Mouse (Mus musculus): ENCODE results near the gene Hrh3. TPM values are rescaled to one million over a fixed set of nuclear protein-coding genes. Genes with fewer than 3 reads are reported as not detected.

Gene Hrh3
- total RNA-seq (2014; rRNA removed) (5.9 and 11.4 TPM in 2 replicates), polyA plus RNA-seq (2015; fragmentation: Nextera tagmentation; extraction: Ambion mirVana) (3.4 and 3.6 TPM in 2 replicates)

DNA sequence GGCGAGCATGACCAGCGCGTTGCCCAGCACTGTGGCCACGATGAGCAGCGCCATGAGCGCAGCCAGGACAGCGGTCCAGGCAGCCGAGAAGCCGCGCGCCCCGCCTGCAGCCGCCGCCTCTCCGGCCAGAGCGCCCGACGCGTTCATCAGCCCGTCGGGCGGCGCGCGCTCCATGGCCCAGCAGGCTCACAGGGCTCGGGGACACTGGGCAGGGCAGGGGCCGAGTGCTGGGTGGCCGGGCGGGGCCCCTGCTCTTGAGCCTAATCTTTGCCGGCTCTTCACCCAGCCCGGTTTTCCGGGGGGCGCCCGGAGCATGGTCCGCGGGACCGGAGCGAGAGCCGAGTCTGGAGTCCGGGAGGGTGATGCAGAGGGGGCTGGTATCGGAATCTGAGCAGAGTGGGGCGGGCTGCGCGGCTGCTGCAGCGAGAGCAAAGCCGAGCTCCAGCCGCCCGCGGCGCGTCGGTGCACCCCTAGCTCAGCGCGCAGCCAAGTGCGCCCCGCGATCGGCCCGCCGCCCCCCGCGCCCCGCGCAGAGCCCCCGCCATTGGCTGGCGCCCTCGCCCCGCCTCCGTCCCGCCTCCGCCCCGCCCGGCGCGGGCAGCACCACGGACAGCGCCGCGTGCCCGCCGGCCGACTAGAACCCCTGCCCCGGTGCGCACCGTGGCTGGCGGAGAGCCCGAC lies at the start of gene Hrh3:
TSS of gene Hrh3 (minus strand) at position 511 of the 681 bp plus-strand sequence.
- peak within 1 kb of the TSS; percentile 48 for H3K9ac ChIP-seq (replicated peaks; ENCODE audit: low read length)
- H3K4me1 ChIP-seq (ENCODE audit: insufficient read depth, low read length): peaks cover 7% of the 10 kb centered on the region; the same call in 1 of the 2 replicates
- no peaks in the 10 kb centered on the region for H3K36me3 ChIP-seq (ENCODE audit: insufficient read depth, low read length)
- H3K4me3 ChIP-seq (ENCODE audit: low read length): peak within 1 kb of the TSS; percentile 57
- ATAC-seq (peak; percentile 66), DNase-seq (ENCODE audit: low spot score) (peak; percentile 70)
- H3K27me3 ChIP-seq (ENCODE audit: insufficient read depth, low read length): peaks cover 6% of the 10 kb centered on the region; the same call in 1 of the 2 replicates
- H3K9me3 ChIP-seq (ENCODE audit: low read length): no peaks in the 10 kb centered on the region
- H3K27ac ChIP-seq: no peak within 1 kb of the TSS
- no peak for TF ChIP-seq CTCF (IDR thresholded peaks at IDR 0.05; ENCODE audit: low read depth)
- 1% methylated on average over 75 of the region's 87 CpGs for WGBS
- H3K4me2 ChIP-seq (ENCODE audit: low read depth, low read length): peak within 1 kb of the TSS; percentile 94

DNA sequence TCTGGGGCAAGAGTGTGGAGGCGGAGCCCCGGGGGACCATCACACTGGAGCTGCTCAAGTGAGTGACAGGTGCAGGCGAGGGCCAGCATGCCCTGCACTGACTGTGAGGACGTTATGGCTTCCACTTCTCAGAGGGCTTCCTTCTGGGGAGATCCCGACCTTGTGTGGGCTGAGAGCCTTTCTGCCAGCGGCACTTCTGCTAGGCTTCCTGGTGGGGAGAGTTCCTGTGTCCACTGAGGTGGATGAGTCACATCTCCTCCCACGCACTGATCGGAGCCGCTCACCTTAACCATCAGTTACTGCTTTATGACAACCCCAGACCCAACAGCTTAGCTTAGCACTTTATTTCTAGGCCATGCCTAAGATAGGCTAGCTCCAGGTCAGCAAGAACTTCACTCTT lies 44.3 kb upstream of the Hrh3 start:
- Histone ChIP-seq H3K27me3 (ENCODE audit: insufficient read depth, low read length) (no peaks in the 10 kb centered on the region), H3K9ac (replicated peaks; ENCODE audit: low read length) (no peak overlapping the region), H3K4me3 (ENCODE audit: low read length) (no peak overlapping the region), H3K4me1 (ENCODE audit: insufficient read depth, low read length) (no peaks in the 10 kb centered on the region), H3K27ac (no peak overlapping the region), H3K9me3 (ENCODE audit: low read length) (no peaks in the 10 kb centered on the region), H3K4me2 (ENCODE audit: low read depth, low read length) (no peak overlapping the region), H3K36me3 (ENCODE audit: insufficient read depth, low read length) (peaks cover 50% of the 10 kb centered on the region)
- WGBS: 84% methylated on average over 9 of the region's 9 CpGs
- no peak for DNase-seq (ENCODE audit: low spot score)
- TF ChIP-seq CTCF (IDR thresholded peaks at IDR 0.05; ENCODE audit: low read depth): no peak
- ATAC-seq: no peak

DNA sequence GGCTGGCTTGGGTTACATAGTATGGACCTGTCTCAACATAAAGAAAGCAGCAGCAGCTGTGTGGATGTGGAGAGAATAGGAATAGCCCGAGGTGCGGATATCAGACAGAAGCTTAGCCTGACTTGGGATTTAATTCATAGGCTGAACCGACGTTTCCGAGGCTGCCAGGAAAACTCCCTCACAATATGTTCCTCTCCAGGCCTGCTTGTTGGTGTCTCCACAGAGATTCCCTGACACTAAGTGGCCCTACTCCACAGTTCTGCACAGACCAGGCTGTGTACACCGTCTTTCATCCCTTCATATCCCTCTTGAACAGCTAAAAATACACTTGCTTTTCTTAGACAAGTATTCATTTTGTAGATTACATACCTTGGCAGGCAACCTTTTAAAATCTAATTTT lies 43.1 kb upstream of the Hrh3 start:
- no peaks in the 10 kb centered on the region for H3K4me1 ChIP-seq (ENCODE audit: insufficient read depth, low read length)
- no peak overlapping the region for H3K27ac ChIP-seq
- no peak overlapping the region for H3K9ac ChIP-seq (replicated peaks; ENCODE audit: low read length)
- H3K36me3 ChIP-seq (ENCODE audit: insufficient read depth, low read length): peaks cover 48% of the 10 kb centered on the region
- no peaks in the 10 kb centered on the region for H3K9me3 ChIP-seq (ENCODE audit: low read length)
- no peak overlapping the region for H3K4me2 ChIP-seq (ENCODE audit: low read depth, low read length)
- ATAC-seq (no peak), DNase-seq (ENCODE audit: low spot score) (no peak)
- no peaks in the 10 kb centered on the region for H3K27me3 ChIP-seq (ENCODE audit: insufficient read depth, low read length)
- WGBS: 70% methylated on average over 6 of the region's 6 CpGs
- H3K4me3 ChIP-seq (ENCODE audit: low read length): no peak overlapping the region
- no peak for TF ChIP-seq CTCF (IDR thresholded peaks at IDR 0.05; ENCODE audit: low read depth)

DNA sequence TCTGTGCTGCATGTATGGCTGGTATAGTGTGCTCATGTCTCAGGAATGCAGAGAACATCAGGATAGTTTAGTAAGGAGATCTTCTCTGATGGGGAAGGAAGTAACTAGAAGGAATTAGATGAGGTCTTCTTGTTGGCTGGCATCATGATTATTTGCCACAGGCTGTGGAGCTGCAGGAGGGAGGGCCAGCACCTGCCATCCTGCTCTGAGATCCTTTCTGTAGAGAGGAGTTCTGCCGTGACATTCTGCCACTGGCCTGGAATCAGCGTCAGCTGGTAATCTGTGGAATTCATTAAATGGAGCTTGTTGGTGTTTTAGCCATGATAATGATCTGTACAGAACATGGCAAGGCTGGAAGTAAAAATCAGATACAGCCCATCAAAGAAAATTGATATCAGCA lies 41.8 kb upstream of the Hrh3 start:
- ATAC-seq: no peak
- Histone ChIP-seq H3K9ac (replicated peaks; ENCODE audit: low read length) (no peak overlapping the region), H3K27me3 (ENCODE audit: insufficient read depth, low read length) (no peaks in the 10 kb centered on the region), H3K36me3 (ENCODE audit: insufficient read depth, low read length) (peaks cover 53% of the 10 kb centered on the region), H3K9me3 (ENCODE audit: low read length) (no peaks in the 10 kb centered on the region), H3K4me1 (ENCODE audit: insufficient read depth, low read length) (no peaks in the 10 kb centered on the region), H3K4me3 (ENCODE audit: low read length) (no peak overlapping the region), H3K27ac (no peak overlapping the region), H3K4me2 (ENCODE audit: low read depth, low read length) (no peak overlapping the region)
- no peak for TF ChIP-seq CTCF (IDR thresholded peaks at IDR 0.05; ENCODE audit: low read depth)
- no peak for DNase-seq (ENCODE audit: low spot score)
- 75% methylated on average over 2 of the region's 2 CpGs for WGBS

DNA sequence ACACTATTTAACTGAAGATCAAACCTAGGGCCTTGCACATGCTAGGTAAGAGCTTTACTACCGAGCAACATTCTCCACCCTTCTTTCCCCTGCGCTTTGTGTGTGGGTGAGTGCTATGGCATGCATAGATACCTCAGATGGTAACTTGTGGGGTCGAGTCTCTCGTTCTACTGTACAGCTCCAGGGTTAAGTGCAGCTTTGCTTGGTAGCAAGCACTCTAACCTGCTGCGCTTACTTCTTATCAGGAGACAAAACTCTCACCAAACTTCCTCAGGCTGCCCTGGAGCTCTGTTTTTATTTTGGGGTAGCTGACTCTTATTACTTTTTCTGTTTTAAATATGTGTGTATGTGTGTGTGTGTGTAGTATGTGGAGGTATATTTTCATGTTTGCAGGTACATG lies 31.1 kb upstream of the Hrh3 start:
- no peak overlapping the region for H3K27ac ChIP-seq
- WGBS: 85% methylated on average over 5 of the region's 5 CpGs
- DNase-seq (ENCODE audit: low spot score): no peak
- H3K36me3 ChIP-seq (ENCODE audit: insufficient read depth, low read length): peaks cover 5% of the 10 kb centered on the region; the same call in 1 of the 2 replicates
- no peak for ATAC-seq
- no peaks in the 10 kb centered on the region for H3K4me1 ChIP-seq (ENCODE audit: insufficient read depth, low read length)
- H3K9me3 ChIP-seq (ENCODE audit: low read length): no peaks in the 10 kb centered on the region
- no peak overlapping the region for H3K4me3 ChIP-seq (ENCODE audit: low read length)
- no peak overlapping the region for H3K9ac ChIP-seq (replicated peaks; ENCODE audit: low read length)
- no peak overlapping the region for H3K4me2 ChIP-seq (ENCODE audit: low read depth, low read length)
- no peak for TF ChIP-seq CTCF (IDR thresholded peaks at IDR 0.05; ENCODE audit: low read depth)
- no peaks in the 10 kb centered on the region for H3K27me3 ChIP-seq (ENCODE audit: insufficient read depth, low read length)

DNA sequence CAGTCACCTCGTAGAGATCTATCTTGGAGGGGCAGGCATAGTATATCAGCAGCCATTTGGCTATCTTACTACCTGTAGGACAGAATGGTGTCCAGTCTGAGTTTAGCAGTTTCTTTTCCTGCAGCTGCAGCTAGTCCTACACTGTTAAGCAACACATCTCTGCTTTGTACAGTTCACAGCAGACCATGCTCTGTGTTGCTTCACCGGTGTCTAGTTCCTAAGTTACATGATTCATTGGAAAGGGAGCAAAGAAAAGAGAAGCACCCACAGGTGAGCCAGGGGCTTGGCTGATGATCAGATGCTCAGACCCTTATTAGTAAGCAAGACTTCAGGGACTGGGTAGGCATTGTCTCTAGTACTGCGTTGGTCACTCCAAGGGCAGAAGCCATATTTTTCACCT lies 29.6 kb upstream of the Hrh3 start:
- Histone ChIP-seq H3K4me3 (ENCODE audit: low read length) (no peak overlapping the region), H3K9ac (replicated peaks; ENCODE audit: low read length) (no peak overlapping the region), H3K4me2 (ENCODE audit: low read depth, low read length) (no peak overlapping the region), H3K4me1 (ENCODE audit: insufficient read depth, low read length) (no peaks in the 10 kb centered on the region), H3K27me3 (ENCODE audit: insufficient read depth, low read length) (no peaks in the 10 kb centered on the region), H3K9me3 (ENCODE audit: low read length) (no peaks in the 10 kb centered on the region), H3K27ac (no peak overlapping the region), H3K36me3 (ENCODE audit: insufficient read depth, low read length) (peaks cover 3% of the 10 kb centered on the region; the same call in 1 of the 2 replicates)
- DNase-seq (ENCODE audit: low spot score) (no peak), ATAC-seq (no peak)
- 83% methylated on average over 3 of the region's 3 CpGs for WGBS
- TF ChIP-seq CTCF (IDR thresholded peaks at IDR 0.05; ENCODE audit: low read depth): no peak

DNA sequence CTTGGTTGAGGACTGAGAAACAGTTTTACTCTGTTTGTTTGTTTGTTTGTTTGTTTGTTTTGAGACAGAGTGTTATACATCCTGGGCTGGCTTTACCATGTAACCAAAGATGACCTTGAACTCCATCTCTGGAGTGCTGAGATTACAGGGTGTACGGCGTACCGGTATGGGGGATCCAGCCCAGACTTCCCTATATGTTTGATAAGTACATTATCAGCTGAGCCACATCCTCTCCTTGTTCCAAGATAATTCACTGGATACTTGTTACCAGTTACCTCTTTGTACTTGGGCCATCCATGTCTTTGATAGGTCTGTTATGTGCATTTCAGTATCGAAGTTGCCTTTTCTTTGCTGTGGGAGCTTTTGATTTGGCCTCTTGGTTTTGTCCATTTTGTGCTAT lies 28.9 kb upstream of the Hrh3 start:
- Histone ChIP-seq H3K9me3 (ENCODE audit: low read length) (no peaks in the 10 kb centered on the region), H3K27me3 (ENCODE audit: insufficient read depth, low read length) (no peaks in the 10 kb centered on the region), H3K4me1 (ENCODE audit: insufficient read depth, low read length) (no peaks in the 10 kb centered on the region), H3K4me3 (ENCODE audit: low read length) (no peak overlapping the region), H3K9ac (replicated peaks; ENCODE audit: low read length) (no peak overlapping the region), H3K27ac (no peak overlapping the region), H3K4me2 (ENCODE audit: low read depth, low read length) (no peak overlapping the region), H3K36me3 (ENCODE audit: insufficient read depth, low read length) (no peaks in the 10 kb centered on the region; the same call in 1 of the 2 replicates)
- TF ChIP-seq CTCF (IDR thresholded peaks at IDR 0.05; ENCODE audit: low read depth): no peak
- DNase-seq (ENCODE audit: low spot score) (no peak), ATAC-seq (no peak)
- WGBS: 96% methylated on average over 4 of the region's 4 CpGs

Data from hindbrain, postnatal 0 days (tissue).